Mouse (Mus musculus) G1E-ER4 (cell line): Measurements from ENCODE around the gene Ppp4c. TPM values are rescaled to one million over a fixed set of nuclear protein-coding genes. Genes with fewer than 3 reads are reported as not detected.

Experiments
- GATA1 ChIP-seq: IDR thresholded peaks from one replicate; pipeline ENCODE4 v1.8.0; 2012; ENCODE audit warnings: low read length, inconsistent platforms
- polyA plus RNA-seq: library from polyadenylated mRNA; stranded (reverse); fragments of >175 nt; gene quantifications from 2 replicates; pipeline ENCODE4 v1.2.3, GENCODE M21; 2012

Gene Ppp4c
- polyA plus RNA-seq, result 185 and 249 TPM in 2 replicates

DNA sequence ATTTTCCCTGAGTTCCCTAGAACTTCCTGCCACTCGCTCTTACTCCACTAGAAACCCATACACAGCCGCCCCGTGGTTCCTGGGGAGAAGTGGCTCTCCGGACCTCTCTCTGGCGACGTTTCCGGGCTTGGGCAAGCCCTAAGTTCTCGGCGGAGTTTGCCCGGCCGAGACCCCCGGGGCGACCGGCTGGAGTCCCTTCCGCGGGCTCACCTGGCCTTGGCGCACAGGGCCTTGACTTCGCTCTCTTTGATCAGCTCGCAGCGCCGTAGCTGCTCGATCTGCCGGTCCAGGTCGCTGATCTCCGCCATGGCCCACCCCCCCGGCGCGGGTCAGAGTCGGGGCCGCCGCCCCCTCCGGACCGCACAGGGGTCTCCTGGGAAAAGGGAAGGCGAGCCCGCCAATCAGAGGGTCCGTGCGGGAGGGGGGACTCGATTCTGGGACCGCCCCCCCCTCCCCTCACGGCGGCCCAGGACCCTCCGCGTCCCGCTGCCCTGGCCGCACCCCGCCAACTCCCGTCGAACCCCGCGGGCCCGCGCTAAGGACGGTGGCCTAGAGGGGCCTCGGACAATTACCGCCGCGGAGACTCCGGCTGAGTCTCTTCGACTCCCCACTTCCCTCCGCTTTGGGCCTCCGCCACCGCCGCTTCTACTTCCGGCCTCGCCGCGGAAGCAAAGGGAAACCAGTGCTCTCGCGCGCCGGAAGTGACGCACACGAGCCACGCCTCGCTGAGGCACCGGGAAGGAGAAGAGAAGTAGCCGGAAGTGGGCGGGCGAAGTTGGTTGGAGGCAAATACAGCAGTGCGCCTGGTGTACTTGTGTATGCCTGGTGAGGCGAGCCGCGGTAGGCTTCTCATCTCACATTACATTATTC lies at the start of gene Ppp4c:
Gene Ppp4c (minus strand): TSS at position 646 of the 870 bp plus-strand sequence.
- no peak for TF ChIP-seq GATA1

DNA sequence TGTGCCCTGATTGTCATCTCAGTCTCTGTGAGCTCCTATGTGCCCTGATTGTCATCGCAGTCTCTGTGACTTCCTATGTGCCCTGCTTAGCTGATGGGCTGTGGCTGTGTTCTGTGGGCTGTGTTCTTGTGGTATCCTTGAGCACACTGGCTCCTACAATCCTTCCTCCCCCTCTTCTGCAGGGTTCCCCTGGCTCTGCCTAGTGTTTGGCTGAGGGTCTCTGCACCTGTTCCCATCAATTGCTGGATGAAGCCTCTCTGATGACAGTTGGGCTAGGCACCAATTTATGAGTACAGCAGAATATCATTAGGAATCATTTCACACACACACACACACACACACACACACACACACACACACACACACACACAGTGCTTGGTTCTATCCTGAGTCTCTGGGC lies 41.0 kb upstream of the Ppp4c start:
- TF ChIP-seq GATA1, result no peak

- TF ChIP-seq GATA1, result no peak
These were observed 39.8 kb upstream of the Ppp4c start for GRCm38 (mm10) chr7:126832036-126832598.

DNA sequence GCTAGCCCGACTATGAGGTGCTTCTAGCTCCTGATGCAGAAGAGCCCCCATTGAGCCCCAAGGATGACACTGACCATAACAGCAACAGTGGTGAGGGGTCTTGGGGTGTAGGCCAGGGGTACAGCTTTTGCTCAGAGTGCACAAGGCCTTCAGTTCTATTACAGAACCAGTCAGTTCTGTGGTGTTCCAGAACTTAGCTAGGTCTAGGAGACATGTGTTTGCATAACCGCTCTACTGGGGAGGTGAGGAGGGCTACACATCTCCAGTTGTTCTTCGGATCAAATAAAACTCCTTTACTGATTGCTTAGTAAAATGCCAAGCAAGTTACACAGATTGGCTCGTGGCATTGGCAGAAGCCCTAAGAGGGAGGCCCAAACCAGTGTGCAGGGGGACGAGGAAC lies 39.2 kb upstream of the Ppp4c start, which contains the start of gene 4930451I11Rik:
Gene 4930451I11Rik (minus strand): TSS at position 101 of the 400 bp plus-strand sequence.
- no peak for TF ChIP-seq GATA1

- TF ChIP-seq GATA1, result no peak
These were observed 33.7 kb upstream of the Ppp4c start for GRCm38 (mm10) chr7:126825952-126826351.

DNA sequence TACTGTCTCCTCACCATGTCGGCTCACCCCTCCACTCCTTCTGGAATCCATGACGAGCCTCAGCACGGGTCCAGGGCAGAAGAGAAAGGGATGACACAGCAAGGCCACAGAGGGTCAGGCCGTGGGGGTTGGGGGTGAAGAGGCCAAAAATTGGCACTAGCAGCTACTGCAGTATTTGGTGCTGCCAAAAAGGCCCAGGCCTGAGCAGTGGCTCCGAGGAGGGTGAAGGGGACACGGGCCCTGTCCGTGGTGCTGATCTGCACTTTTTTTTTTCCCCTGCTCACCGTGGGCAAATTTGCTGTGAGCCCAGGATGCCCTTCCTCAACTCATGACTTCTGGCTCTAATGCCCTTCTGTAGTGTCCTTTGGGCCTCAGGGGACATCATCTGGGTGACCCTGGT lies 33.1 kb upstream of the Ppp4c start:
- no peak for TF ChIP-seq GATA1

- no peak for TF ChIP-seq GATA1
These were observed 31.6 kb upstream of the Ppp4c start for GRCm38 (mm10) chr7:126823940-126824339.

DNA sequence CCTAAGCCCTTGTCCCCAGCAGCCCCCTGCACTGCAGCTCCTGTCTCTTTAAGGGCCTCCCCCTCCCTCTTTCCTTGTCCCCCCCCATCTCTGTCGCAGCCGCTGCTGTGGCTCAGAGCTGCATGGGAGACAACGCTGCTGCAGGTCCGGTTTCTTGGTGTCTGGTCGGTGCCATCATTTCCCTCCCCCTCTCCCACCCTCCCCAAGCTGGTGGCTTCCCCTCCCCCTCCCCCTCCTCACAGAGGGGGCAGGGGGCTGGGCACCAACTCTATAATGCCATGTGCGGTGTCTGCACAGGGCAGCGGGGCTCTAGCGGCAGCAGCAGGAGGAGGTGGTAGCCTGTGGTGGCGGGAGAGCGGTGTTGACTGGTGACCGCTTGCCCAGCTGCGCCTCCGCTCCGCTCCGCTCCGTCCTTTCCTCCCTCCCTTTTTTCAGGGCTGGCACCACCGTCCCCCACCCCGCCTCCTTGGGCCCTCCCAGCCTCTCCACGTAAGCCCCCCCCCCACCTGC lies 31.0 kb upstream of the Ppp4c start:
- no peak for TF ChIP-seq GATA1

GRCm38 (mm10) chr7:126822741-126823140 lies 30.4 kb upstream of the Ppp4c start:
- no peak for TF ChIP-seq GATA1

- no peak for TF ChIP-seq GATA1
These were observed 29.7 kb upstream of the Ppp4c start for GRCm38 (mm10) chr7:126821835-126822511.

GRCm38 (mm10) chr7:126818818-126819217 lies 26.5 kb upstream of the Ppp4c start:
- TF ChIP-seq GATA1, result no peak

GRCm38 (mm10) chr7:126817595-126817994 lies 25.3 kb upstream of the Ppp4c start:
- no peak for TF ChIP-seq GATA1

- no peak for TF ChIP-seq GATA1
These were observed 24.2 kb upstream of the Ppp4c start for GRCm38 (mm10) chr7:126816494-126816893.

DNA sequence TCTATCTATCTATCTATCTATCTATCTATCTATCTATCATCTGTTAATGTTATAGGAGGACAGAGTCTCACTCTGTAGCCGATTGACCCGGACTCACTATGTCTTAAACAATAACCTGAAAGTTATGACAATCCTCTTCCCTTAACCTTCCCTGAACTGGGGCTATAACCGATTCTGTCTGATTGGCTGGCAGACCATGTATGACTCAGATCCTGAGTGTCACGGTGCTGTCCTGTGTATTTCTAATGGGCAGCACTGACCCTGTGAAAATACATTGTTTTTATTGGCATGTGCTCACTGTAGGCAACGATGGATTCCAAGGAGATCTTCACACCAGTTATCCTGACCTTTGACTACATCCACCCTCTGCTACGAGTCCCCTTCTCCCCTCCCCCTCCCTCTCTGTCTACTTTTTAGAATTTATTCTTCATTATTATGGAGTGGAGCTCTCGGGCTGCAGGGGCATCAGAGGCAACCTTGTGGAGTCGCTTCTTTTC lies 23.5 kb upstream of the Ppp4c start:
- no peak for TF ChIP-seq GATA1

- TF ChIP-seq GATA1, result no peak
These were observed 17.6 kb upstream of the Ppp4c start for GRCm38 (mm10) chr7:126809723-126810369.
